ENCODE assay signal across 12 mouse cellular contexts in the genomic region with DNA sequence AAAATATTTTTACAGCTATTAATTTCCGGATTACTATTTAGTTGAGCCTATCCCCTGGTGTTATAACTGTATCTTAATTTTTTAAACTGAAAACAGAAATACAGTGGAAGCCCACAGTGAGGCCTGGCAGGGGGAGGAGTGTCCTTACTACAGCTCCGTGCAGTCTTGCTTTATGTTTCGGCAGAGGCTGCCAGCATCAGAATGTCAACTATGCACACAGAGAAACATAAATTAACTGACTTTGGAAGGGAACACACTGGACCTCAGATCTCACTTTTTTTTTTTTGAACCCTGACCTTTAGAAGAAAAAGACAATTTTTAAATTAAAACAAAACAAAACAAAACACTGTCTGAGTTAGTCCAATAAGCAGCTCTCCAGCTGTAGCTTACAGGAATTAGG.
DNase-seq lines count a peak whose midpoint lies in the region; ATAC-seq and TF ChIP-seq lines count a peak whose summit lies in the region.
"Had no signal": no experiment of that assay in that cellular context is flagged by ENCODE, and none has a peak within 500 bp of the region (broad histone marks: within the 10 kb centered on the region; RNA-seq: fewer than 3 reads in every experiment).

No protein-coding gene starts in this region.

- no peaks in the 10 kb centered on the region for H3K27me3 ChIP-seq in hindbrain, embryonic 10.5 days (ENCODE audit: insufficient read depth, poor library complexity, severe bottlenecking)
- H3K27me3 ChIP-seq in hindbrain, embryonic 11.5 days (ENCODE audit: control insufficient read depth, insufficient read depth, low read length): no peaks in the 10 kb centered on the region
- H3K27me3 ChIP-seq in lung, postnatal 0 days (replicated peaks; ENCODE audit: insufficient read depth, low read length): no peaks in the 10 kb centered on the region
- no peaks in the 10 kb centered on the region for H3K27me3 ChIP-seq in stomach, embryonic 15.5 days (replicated peaks)
- H3K27me3 ChIP-seq: liver, embryonic 15.5 days; Patski had no signal

- TF ChIP-seq CTCF in lung, postnatal 0 days (IDR thresholded peaks at IDR 0.05): no peak

- H3K36me3 ChIP-seq in hindbrain, embryonic 10.5 days: no peaks in the 10 kb centered on the region
- no peaks in the 10 kb centered on the region for H3K36me3 ChIP-seq in hindbrain, embryonic 11.5 days (ENCODE audit: control insufficient read depth, insufficient read depth, low read length)
- no peaks in the 10 kb centered on the region for H3K36me3 ChIP-seq in lung, postnatal 0 days (ENCODE audit: insufficient read depth, low read length)
- no peaks in the 10 kb centered on the region for H3K36me3 ChIP-seq in stomach, embryonic 15.5 days
- H3K36me3 ChIP-seq: liver, embryonic 15.5 days had no signal

- H3K4me3 ChIP-seq in hindbrain, embryonic 10.5 days: no peak overlapping the region
- H3K4me3 ChIP-seq in hindbrain, embryonic 11.5 days (ENCODE audit: low read depth, low read length): no peak overlapping the region
- no peak overlapping the region for H3K4me3 ChIP-seq in lung, postnatal 0 days (ENCODE audit: low read depth, low read length)
- H3K4me3 ChIP-seq in stomach, embryonic 15.5 days (replicated peaks): no peak overlapping the region
- H3K4me3 ChIP-seq: liver, embryonic 15.5 days; myocyte had no signal

- no peak for ATAC-seq in hindbrain, embryonic 11.5 days (ENCODE audit: low FRiP score)
- peak; percentile 75 for ATAC-seq in lung, postnatal 0 days
- no peak for ATAC-seq in stomach, embryonic 15.5 days (ENCODE audit: insufficient read depth, low FRiP score, low read depth)
- ATAC-seq: Patski had no signal

- peak; percentile 37 for DNase-seq in embryo, embryonic 10 days (ENCODE audit: low spot score)
- no peak for DNase-seq in embryo, embryonic 11 days
- no peak for DNase-seq in hindbrain, embryonic 10.5 days (ENCODE audit: low spot score)
- DNase-seq in hindbrain, embryonic 11.5 days (ENCODE audit: low spot score): no peak
- peak; percentile 87 for DNase-seq in lung, postnatal 0 days (ENCODE audit: low spot score)
- DNase-seq in lung, postnatal 25 days (ENCODE audit: low spot score): no peak
- DNase-seq in spleen, postnatal 10 days (ENCODE audit: low spot score in 2 of 2): no peak
- DNase-seq: B cell, adult 2 months had no signal

- H3K27ac ChIP-seq in hindbrain, embryonic 10.5 days: 0 out of 2 replicates have a peak overlapping the region, but pooled peaks have one; percentile 4
- H3K27ac ChIP-seq in hindbrain, embryonic 11.5 days (ENCODE audit: low read depth, low read length): no peak overlapping the region
- peak overlapping the region; percentile 81 for H3K27ac ChIP-seq in lung, postnatal 0 days (ENCODE audit: low read length)
- H3K27ac ChIP-seq in stomach, embryonic 15.5 days: peak overlapping the region; percentile 73; the same call in 1 of the 2 replicates

- no peak overlapping the region for H3K4me2 ChIP-seq in hindbrain, embryonic 11.5 days (replicated peaks; ENCODE audit: low read depth, low read length)
- H3K4me2 ChIP-seq in lung, postnatal 0 days (replicated peaks; ENCODE audit: low read depth, low read length): no peak overlapping the region
- no peak overlapping the region for H3K4me2 ChIP-seq in stomach, embryonic 15.5 days
- H3K4me2 ChIP-seq: liver, embryonic 15.5 days had no signal

- TF ChIP-seq EP300 in lung, postnatal 0 days (IDR thresholded peaks at IDR 0.05): peak; percentile 57

- WGBS in hindbrain, embryonic 10.5 days: 45% methylated on average over 3 of the region's 3 CpGs
- WGBS in hindbrain, embryonic 11.5 days: 45% methylated on average over 3 of the region's 3 CpGs
- 14% methylated on average over 3 of the region's 3 CpGs for WGBS in lung, postnatal 0 days
- WGBS in stomach, embryonic 15.5 days: 32% methylated on average over 3 of the region's 3 CpGs

- H3K9me3 ChIP-seq in hindbrain, embryonic 10.5 days: no peaks in the 10 kb centered on the region
- no peaks in the 10 kb centered on the region for H3K9me3 ChIP-seq in hindbrain, embryonic 11.5 days (ENCODE audit: control insufficient read depth, low read length)
- H3K9me3 ChIP-seq in lung, postnatal 0 days (ENCODE audit: low read length): no peaks in the 10 kb centered on the region
- no peaks in the 10 kb centered on the region for H3K9me3 ChIP-seq in stomach, embryonic 15.5 days
- H3K9me3 ChIP-seq: liver, embryonic 15.5 days had no signal

- H3K9ac ChIP-seq in hindbrain, embryonic 11.5 days (ENCODE audit: low read depth, low read length): no peak overlapping the region
- H3K9ac ChIP-seq in lung, postnatal 0 days (replicated peaks; ENCODE audit: low read depth): no peak overlapping the region
- no peak overlapping the region for H3K9ac ChIP-seq in stomach, embryonic 15.5 days
- H3K9ac ChIP-seq: liver, embryonic 15.5 days had no signal

- peaks cover 34% of the 10 kb centered on the region for H3K4me1 ChIP-seq in hindbrain, embryonic 10.5 days (replicated peaks)
- no peaks in the 10 kb centered on the region; the same call in 1 of the 2 replicates for H3K4me1 ChIP-seq in hindbrain, embryonic 11.5 days (replicated peaks; ENCODE audit: control insufficient read depth, insufficient read depth, low read length)
- peaks cover 24% of the 10 kb centered on the region; the same call in 1 of the 2 replicates for H3K4me1 ChIP-seq in lung, postnatal 0 days (ENCODE audit: insufficient read depth, low read depth, low read length)
- peaks cover 29% of the 10 kb centered on the region for H3K4me1 ChIP-seq in stomach, embryonic 15.5 days

Comparison
In these comparisons a context has a peak if more than half of its experiments do, and no peak if none do; other contexts are left out.
1. DNase-seq: peak in embryo, embryonic 10 days (single experiment) and lung, postnatal 0 days (single experiment); none in embryo, embryonic 11 days (single experiment), hindbrain, embryonic 10.5 days (single experiment), hindbrain, embryonic 11.5 days (single experiment), lung, postnatal 25 days (single experiment) and spleen, postnatal 10 days (0 of 2).